In the genomic region with DNA sequence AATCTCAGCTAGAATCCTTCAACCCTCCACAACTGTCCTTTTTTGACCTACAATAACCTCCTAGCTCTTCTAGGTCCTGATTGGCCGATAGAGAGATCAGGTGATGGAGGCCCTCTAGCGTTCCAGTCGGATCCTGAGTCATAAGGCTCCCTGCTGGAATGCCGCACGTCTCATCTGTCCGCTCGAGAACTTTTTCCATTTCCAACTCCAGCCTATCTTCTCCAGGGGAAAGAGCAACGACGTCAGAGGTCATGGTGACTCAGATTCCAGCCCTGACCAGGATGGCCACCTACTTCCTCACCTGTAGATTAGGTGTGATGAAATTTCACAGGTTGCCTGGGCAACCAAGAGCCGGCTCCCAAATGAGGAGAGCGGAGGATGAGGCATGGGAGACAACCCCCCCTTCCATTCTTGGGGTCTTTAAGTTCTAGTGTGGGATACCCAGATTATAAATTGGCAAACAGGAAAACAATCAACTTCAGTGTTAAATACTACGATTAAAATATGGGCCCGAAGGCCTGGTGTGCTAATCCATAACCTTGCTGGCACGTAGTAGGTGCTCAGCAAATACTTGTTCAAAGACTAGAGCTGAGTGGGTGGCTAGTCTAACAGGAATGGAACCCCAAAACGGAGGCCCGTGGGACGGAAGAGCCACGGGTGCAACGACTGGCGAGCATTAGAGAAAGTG, we compare ENCODE assay signal across 8 mouse cellular contexts. TPM values are rescaled to one million over a fixed set of nuclear protein-coding genes. Genes with fewer than 3 reads are reported as not detected.
DNase-seq lines count a peak whose midpoint lies in the region; ATAC-seq lines count a peak whose summit lies in the region.

No protein-coding gene starts in this region.

- peaks cover 26% of the 10 kb centered on the region for H3K4me1 ChIP-seq in erythroblast, embryonic 14.5 days (ENCODE audit: control insufficient read depth)
- H3K4me1 ChIP-seq in hindbrain, embryonic 16.5 days (ENCODE audit: control insufficient read depth, insufficient read depth, low read depth, low read length): peaks cover 18% of the 10 kb centered on the region
- H3K4me1 ChIP-seq in limb, embryonic 12.5 days (replicated peaks): peaks cover 13% of the 10 kb centered on the region
- H3K4me1 ChIP-seq in midbrain, embryonic 12.5 days: peaks cover 18% of the 10 kb centered on the region
- H3K4me1 ChIP-seq in stomach, embryonic 15.5 days: peaks cover 24% of the 10 kb centered on the region

- H3K9me3 ChIP-seq in erythroblast, embryonic 14.5 days (ENCODE audit: control insufficient read depth, low read length): no peaks in the 10 kb centered on the region
- H3K9me3 ChIP-seq in hindbrain, embryonic 16.5 days (ENCODE audit: control insufficient read depth, low read length): no peaks in the 10 kb centered on the region
- no peaks in the 10 kb centered on the region for H3K9me3 ChIP-seq in limb, embryonic 12.5 days
- H3K9me3 ChIP-seq in midbrain, embryonic 12.5 days: no peaks in the 10 kb centered on the region
- no peaks in the 10 kb centered on the region for H3K9me3 ChIP-seq in stomach, embryonic 15.5 days

- peak overlapping the region; percentile 75 for H3K4me3 ChIP-seq in erythroblast, embryonic 14.5 days (replicated peaks)
- H3K4me3 ChIP-seq in hindbrain, embryonic 16.5 days (ENCODE audit: low read length): peak overlapping the region; percentile 48
- H3K4me3 ChIP-seq in limb, embryonic 12.5 days (replicated peaks): peak overlapping the region; percentile 62
- peak overlapping the region; percentile 52 for H3K4me3 ChIP-seq in midbrain, embryonic 12.5 days
- H3K4me3 ChIP-seq in stomach, embryonic 15.5 days (replicated peaks): peak overlapping the region; percentile 52

- no peaks in the 10 kb centered on the region for H3K27me3 ChIP-seq in erythroblast, embryonic 14.5 days (ENCODE audit: control insufficient read depth)
- peaks cover 2% of the 10 kb centered on the region; the same call in 1 of the 2 replicates for H3K27me3 ChIP-seq in hindbrain, embryonic 16.5 days (replicated peaks; ENCODE audit: control insufficient read depth, insufficient read depth, low read length)
- 0 out of 2 replicates have a peak, but pooled peaks cover 3% of the 10 kb centered on the region for H3K27me3 ChIP-seq in limb, embryonic 12.5 days
- H3K27me3 ChIP-seq in midbrain, embryonic 12.5 days: 0 out of 2 replicates have a peak, but pooled peaks cover 7% of the 10 kb centered on the region
- no peaks in the 10 kb centered on the region for H3K27me3 ChIP-seq in stomach, embryonic 15.5 days (replicated peaks)

- H3K9ac ChIP-seq in hindbrain, embryonic 16.5 days (ENCODE audit: low read depth, low read length): peak overlapping the region; percentile 73
- peak overlapping the region; percentile 89 for H3K9ac ChIP-seq in limb, embryonic 12.5 days (replicated peaks)
- peak overlapping the region; percentile 77; the same call in 1 of the 2 replicates for H3K9ac ChIP-seq in midbrain, embryonic 12.5 days (replicated peaks)
- H3K9ac ChIP-seq in stomach, embryonic 15.5 days: peak overlapping the region; percentile 87; the same call in 1 of the 2 replicates

- no peaks in the 10 kb centered on the region for H3K36me3 ChIP-seq in erythroblast, embryonic 14.5 days (ENCODE audit: control insufficient read depth)
- no peaks in the 10 kb centered on the region for H3K36me3 ChIP-seq in hindbrain, embryonic 16.5 days (ENCODE audit: control insufficient read depth, insufficient read depth, low read length)
- H3K36me3 ChIP-seq in limb, embryonic 12.5 days: no peaks in the 10 kb centered on the region
- H3K36me3 ChIP-seq in midbrain, embryonic 12.5 days: no peaks in the 10 kb centered on the region
- H3K36me3 ChIP-seq in stomach, embryonic 15.5 days: no peaks in the 10 kb centered on the region

- ATAC-seq in erythroblast, adult 5-6 weeks (replicated peaks; ENCODE audit: low FRiP score, poor library complexity, severe bottlenecking): no peak
- 0 out of 2 replicates have a peak, but pooled peaks have one; percentile 37 for ATAC-seq in hindbrain, embryonic 16.5 days
- 0 out of 2 replicates have a peak, but pooled peaks have one; percentile 15 for ATAC-seq in limb, embryonic 12.5 days (ENCODE audit: insufficient number of reproducible peaks, insufficient read depth, low FRiP score, low TSS enrichment, low read depth)
- 0 out of 2 replicates have a peak, but pooled peaks have one; percentile 12 for ATAC-seq in midbrain, embryonic 12.5 days (ENCODE audit: low FRiP score, low read depth)
- peak; percentile 36 for ATAC-seq in stomach, embryonic 15.5 days (ENCODE audit: insufficient read depth, low FRiP score, low read depth)

- H3K4me2 ChIP-seq in hindbrain, embryonic 16.5 days (ENCODE audit: low read length): peak overlapping the region; percentile 88
- H3K4me2 ChIP-seq in limb, embryonic 12.5 days: peak overlapping the region; percentile 95
- peak overlapping the region; percentile 92 for H3K4me2 ChIP-seq in midbrain, embryonic 12.5 days (replicated peaks)
- peak overlapping the region; percentile 92 for H3K4me2 ChIP-seq in stomach, embryonic 15.5 days

- DNase-seq in cerebellum, adult 9-11 months: peak; percentile 8
- DNase-seq in gastrocnemius, adult 8-10 months (ENCODE audit: low spot score in 2 of 2): peak; percentile 60 to 70

- H3K27ac ChIP-seq in hindbrain, embryonic 16.5 days (ENCODE audit: low read depth, low read length): no peak overlapping the region
- H3K27ac ChIP-seq in limb, embryonic 12.5 days: 0 out of 2 replicates have a peak overlapping the region, but pooled peaks have one; percentile 47
- no peak overlapping the region for H3K27ac ChIP-seq in midbrain, embryonic 12.5 days (replicated peaks)
- H3K27ac ChIP-seq in stomach, embryonic 15.5 days: peak overlapping the region; percentile 89

- WGBS in hindbrain, embryonic 16.5 days: 20% methylated on average over 20 of the region's 20 CpGs
- 22% methylated on average over 20 of the region's 20 CpGs for WGBS in limb, embryonic 12.5 days
- 20% methylated on average over 20 of the region's 20 CpGs for WGBS in midbrain, embryonic 12.5 days
- WGBS in stomach, embryonic 15.5 days: 13% methylated on average over 20 of the region's 20 CpGs

RNA-seq across cellular contexts. Expression of gene Tmco4, which starts 0.4 kb away (rescaled TPM):
- 0.08 and 0.13 TPM in 2 replicates for polyA plus RNA-seq in erythroblast, embryonic 14.5 days (2012)
- 0.19 and 0.42 TPM in 2 replicates for total RNA-seq in erythroblast, adult 5-6 weeks (2015; ENCODE audit: low replicate concordance)
- total RNA-seq in erythroblast, adult 5-6 weeks (2017; ENCODE audit: low replicate concordance): 1.4 and 2.5 TPM in 2 replicates
- 10 to 100 TPM; 10.2 to 16.9 (median 12.0) TPM for total RNA-seq in gastrocnemius, adult 8-10 months (2022)
- polyA plus RNA-seq in hindbrain, embryonic 16.5 days (2015; fragmentation: Nextera tagmentation; extraction: Ambion mirVana): 1.3 and 1.8 TPM in 2 replicates
- 2.0 and 2.7 TPM in 2 replicates for polyA plus RNA-seq in limb, embryonic 12.5 days (2016; fragmentation: Nextera tagmentation; extraction: Ambion mirVana)
- polyA plus RNA-seq in midbrain, embryonic 12.5 days (2016; fragmentation: Nextera tagmentation; extraction: Ambion mirVana): 1.2 and 1.5 TPM in 2 replicates
- 9.2 and 9.4 TPM in 2 replicates for polyA plus RNA-seq in stomach, embryonic 15.5 days (2015; fragmentation: Nextera tagmentation; extraction: Ambion mirVana)

RNA-seq across cellular contexts. Expression of gene Rnf186, which starts 5.4 kb away (rescaled TPM):
- not detected in 2 replicates for polyA plus RNA-seq in erythroblast, embryonic 14.5 days (2012)
- not detected in 2 replicates for total RNA-seq in erythroblast, adult 5-6 weeks (2015; ENCODE audit: low replicate concordance)
- not detected in 2 replicates for total RNA-seq in erythroblast, adult 5-6 weeks (2017; ENCODE audit: low replicate concordance)
- not detected for total RNA-seq in gastrocnemius, adult 8-10 months (2022)
- polyA plus RNA-seq in hindbrain, embryonic 16.5 days (2015; fragmentation: Nextera tagmentation; extraction: Ambion mirVana): not detected in 2 replicates
- polyA plus RNA-seq in limb, embryonic 12.5 days (2016; fragmentation: Nextera tagmentation; extraction: Ambion mirVana): not detected in 2 replicates
- polyA plus RNA-seq in midbrain, embryonic 12.5 days (2016; fragmentation: Nextera tagmentation; extraction: Ambion mirVana): not detected in 2 replicates
- 22.7 and 26.1 TPM in 2 replicates for polyA plus RNA-seq in stomach, embryonic 15.5 days (2015; fragmentation: Nextera tagmentation; extraction: Ambion mirVana)

RNA-seq across cellular contexts. Expression of gene Otud3, which starts 58.5 kb away (rescaled TPM):
- polyA plus RNA-seq in erythroblast, embryonic 14.5 days (2012): 0.27 and 0.41 TPM in 2 replicates
- 1.5 and 2.1 TPM in 2 replicates for total RNA-seq in erythroblast, adult 5-6 weeks (2015; ENCODE audit: low replicate concordance)
- 0.26 and 3.8 TPM in 2 replicates for total RNA-seq in erythroblast, adult 5-6 weeks (2017; ENCODE audit: low replicate concordance)
- total RNA-seq in gastrocnemius, adult 8-10 months (2022): 10 to 100 TPM; 16.6 to 22.7 (median 19.5) TPM
- 2.4 and 3.1 TPM in 2 replicates for polyA plus RNA-seq in hindbrain, embryonic 16.5 days (2015; fragmentation: Nextera tagmentation; extraction: Ambion mirVana)
- polyA plus RNA-seq in limb, embryonic 12.5 days (2016; fragmentation: Nextera tagmentation; extraction: Ambion mirVana): 3.2 and 4.4 TPM in 2 replicates
- polyA plus RNA-seq in midbrain, embryonic 12.5 days (2016; fragmentation: Nextera tagmentation; extraction: Ambion mirVana): 2.6 and 2.9 TPM in 2 replicates
- 6.8 and 8.1 TPM in 2 replicates for polyA plus RNA-seq in stomach, embryonic 15.5 days (2015; fragmentation: Nextera tagmentation; extraction: Ambion mirVana)

Comparison
In these comparisons a context has a peak if more than half of its experiments do, and no peak if none do; other contexts are left out.
1. H3K27ac ChIP-seq: peak in limb, embryonic 12.5 days (single experiment) and stomach, embryonic 15.5 days (single experiment); none in hindbrain, embryonic 16.5 days (single experiment) and midbrain, embryonic 12.5 days (single experiment).
2. RNA of gene Rnf186, which starts 5.4 kb away (polyA plus RNA-seq): 22.7 to 26.1 TPM in stomach, embryonic 15.5 days; not detected in erythroblast, embryonic 14.5 days, not detected in hindbrain, embryonic 16.5 days, not detected in limb, embryonic 12.5 days and not detected in midbrain, embryonic 12.5 days; every median in the first group is over 10 times any median in the second.
3. Peak in every context shown above with its lines, with median percentiles within 50 percentile points of each other: H3K4me3 ChIP-seq, H3K4me2 ChIP-seq and H3K9ac ChIP-seq.